Mouse (Mus musculus) CD8-positive naive resting alpha-beta T cell, adult 2 months (primary cell): Measurements from ENCODE around the gene Dcaf4.

Experiments
- DNase-seq, 2 experiments: peaks; one replicate each; pipeline ENCODE4 v3.0.0; 2022; ENCODE audit warnings: low read depth in 2 of 2, low spot score in 2 of 2

Gene Dcaf4

GRCm38 (mm10) chr12:83535428-83535827, 15.2 kb downstream of the Dcaf4 start:
- DNase-seq = no peak

- DNase-seq = no peak
Measured at GRCm38 (mm10) chr12:83536039-83536438, 15.8 kb downstream of the Dcaf4 start.

- no peak for DNase-seq
Measured at GRCm38 (mm10) chr12:83543997-83544396, 23.7 kb downstream of the Dcaf4 start.

GRCm38 (mm10) chr12:83544791-83545190, 24.5 kb downstream of the Dcaf4 start:
- DNase-seq = no peak

GRCm38 (mm10) chr12:83551305-83551704, 31.0 kb downstream of the Dcaf4 start:
- no peak for DNase-seq

- no peak for DNase-seq
Measured at GRCm38 (mm10) chr12:83553816-83554215, 33.5 kb downstream of the Dcaf4 start.

GRCm38 (mm10) chr12:83555605-83556004, 35.3 kb downstream of the Dcaf4 start:
- no peak for DNase-seq

- no peak for DNase-seq
Measured at GRCm38 (mm10) chr12:83558496-83558895, 38.2 kb downstream of the Dcaf4 start.

- DNase-seq = no peak
Measured at GRCm38 (mm10) chr12:83560189-83560588, 39.9 kb downstream of the Dcaf4 start.

- DNase-seq = no peak
Measured at GRCm38 (mm10) chr12:83562589-83562988, 42.3 kb downstream of the Dcaf4 start.

- DNase-seq = no peak
Measured at GRCm38 (mm10) chr12:83569866-83570265, 49.6 kb downstream of the Dcaf4 start.

- DNase-seq = no peak
Measured at GRCm38 (mm10) chr12:83572717-83573116, 52.5 kb downstream of the Dcaf4 start.

- no peak for DNase-seq
Measured at GRCm38 (mm10) chr12:83577445-83577844, 57.2 kb downstream of the Dcaf4 start.

- DNase-seq = no peak
Measured at GRCm38 (mm10) chr12:83578356-83578755, 58.1 kb downstream of the Dcaf4 start.

- no peak for DNase-seq
Measured at GRCm38 (mm10) chr12:83578896-83579569, 58.8 kb downstream of the Dcaf4 start.

GRCm38 (mm10) chr12:83580283-83580682, 60.0 kb downstream of the Dcaf4 start:
- no peak for DNase-seq

- no peak for DNase-seq
Measured at GRCm38 (mm10) chr12:83582106-83582505, 61.8 kb downstream of the Dcaf4 start.

GRCm38 (mm10) chr12:83582747-83583146, 62.5 kb downstream of the Dcaf4 start:
- DNase-seq = no peak

- DNase-seq = no peak
Measured at GRCm38 (mm10) chr12:83586628-83587027, 66.4 kb downstream of the Dcaf4 start.
